Mouse (Mus musculus) olfactory bulb, adult 2 months (tissue): ENCODE measurements around the gene Mcub.

ENCODE experiments used
- CTCF ChIP-seq: fragments of 200-500 bp; IDR thresholded peaks from 2 replicates; pipeline ENCODE4 v1.5.1; 2012; ENCODE audit warnings: low read depth, mild to moderate bottlenecking, low read length, moderate library complexity; ENCODE audit not compliant: insufficient read depth
- POLR2A ChIP-seq: fragments of 200-500 bp; IDR thresholded peaks from 2 replicates; pipeline ENCODE4 v1.6.1; 2012; ENCODE audit warnings: mild to moderate bottlenecking, low read depth, low read length, moderate library complexity; ENCODE audit not compliant: insufficient read depth

DNA sequence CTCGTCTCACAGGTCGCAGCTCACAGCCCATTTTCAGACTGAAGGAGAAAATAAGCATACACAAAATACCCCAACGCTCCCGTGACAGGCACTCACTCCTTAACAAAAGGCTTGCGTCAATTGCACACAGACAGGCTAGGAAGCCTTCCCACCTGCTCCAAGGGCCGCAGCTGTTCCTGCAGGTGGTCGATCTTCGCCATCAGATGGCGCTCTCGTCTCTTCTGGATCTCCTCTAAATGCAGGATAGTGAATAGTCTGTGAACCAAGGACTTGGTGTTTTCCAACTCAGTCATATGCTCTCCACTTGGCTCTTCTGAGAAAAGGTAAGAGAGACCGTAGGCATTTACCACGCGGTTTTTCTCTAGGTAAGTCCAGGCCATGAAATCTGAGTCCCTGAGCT lies 51.6 kb downstream of the Mcub start:
- no peak for TF ChIP-seq POLR2A
- peak; percentile 66 for TF ChIP-seq CTCF
